Mouse (Mus musculus) liver, adult 2 months (tissue): ENCODE data around the gene Ebf1.

Experiments used
- CTCF ChIP-seq: fragments of 200-500 bp; IDR thresholded peaks from 2 replicates; pipeline ENCODE4 v1.5.1; 2011; ENCODE audit warnings: low read depth, low read length, control low read depth
- POLR2A ChIP-seq: fragments of 200-500 bp; IDR thresholded peaks from 2 replicates; pipeline ENCODE4 v1.6.1; 2011; ENCODE audit warnings: low read length, control low read depth; ENCODE audit not compliant: insufficient read depth; ENCODE audit errors: extremely low read depth

- TF ChIP-seq CTCF (no peak), POLR2A (no peak)
Observed at GRCm38 (mm10) chr11:44886897-44887296, 269.8 kb downstream of the Ebf1 start.
